In genomic region chr15:99083867-99084557, GRCm38 (mm10) we compare ENCODE assay signal across 15 mouse cellular contexts. TPM values are rescaled to one million over a fixed set of nuclear protein-coding genes. Genes with fewer than 3 reads are reported as not detected.
DNase-seq lines count a peak whose midpoint lies in the region; ATAC-seq lines count a peak whose summit lies in the region.
"Had no signal": no experiment of that assay in that cellular context is flagged by ENCODE, and none has a peak within 500 bp of the region (broad histone marks: within the 10 kb centered on the region; RNA-seq: fewer than 3 reads in every experiment).

No protein-coding gene starts in this region.

- WGBS in hindbrain, embryonic 10.5 days = 6% methylated on average over 11 of the region's 11 CpGs
- WGBS in hindbrain, embryonic 14.5 days = 7% methylated on average over 11 of the region's 11 CpGs
- 5% methylated on average over 10 of the region's 11 CpGs for WGBS in embryonic facial prominence, embryonic 14.5 days
- 7% methylated on average over 11 of the region's 11 CpGs for WGBS in limb, embryonic 10.5 days

- ATAC-seq in hindbrain, embryonic 14.5 days (ENCODE audit: low FRiP score) = no peak
- no peak for ATAC-seq in embryonic facial prominence, embryonic 14.5 days (ENCODE audit: low read depth)

- H3K36me3 ChIP-seq in hindbrain, embryonic 10.5 days = peaks cover 53% of the 10 kb centered on the region
- no peaks in the 10 kb centered on the region for H3K36me3 ChIP-seq in hindbrain, embryonic 14.5 days (replicated peaks; ENCODE audit: control insufficient read depth, insufficient read depth)
- H3K36me3 ChIP-seq in embryonic facial prominence, embryonic 14.5 days (ENCODE audit: control insufficient read depth, insufficient read depth, low read length) = peaks cover 19% of the 10 kb centered on the region
- H3K36me3 ChIP-seq in limb, embryonic 10.5 days = peaks cover 50% of the 10 kb centered on the region

- H3K4me3 ChIP-seq in hindbrain, embryonic 10.5 days = peak overlapping the region; percentile 29
- no peak overlapping the region for H3K4me3 ChIP-seq in hindbrain, embryonic 14.5 days (replicated peaks; ENCODE audit: low read length)
- H3K4me3 ChIP-seq in embryonic facial prominence, embryonic 14.5 days (ENCODE audit: low read depth, low read length) = no peak overlapping the region
- H3K4me3 ChIP-seq in limb, embryonic 10.5 days = peak overlapping the region; percentile 27

- H3K9ac ChIP-seq in hindbrain, embryonic 14.5 days = no peak overlapping the region
- H3K9ac ChIP-seq in embryonic facial prominence, embryonic 14.5 days (ENCODE audit: low read depth, low read length) = no peak overlapping the region

- no peak overlapping the region for H3K27ac ChIP-seq in hindbrain, embryonic 10.5 days
- H3K27ac ChIP-seq in hindbrain, embryonic 14.5 days = no peak overlapping the region
- no peak overlapping the region for H3K27ac ChIP-seq in embryonic facial prominence, embryonic 14.5 days (replicated peaks; ENCODE audit: low read depth, low read length)
- H3K27ac ChIP-seq in limb, embryonic 10.5 days = no peak overlapping the region

- intact Hi-C loops in left cerebral cortex, postnatal 10 days (cut with DNase I) = no loop called here

- peaks cover 68% of the 10 kb centered on the region for H3K27me3 ChIP-seq in hindbrain, embryonic 10.5 days (ENCODE audit: insufficient read depth, poor library complexity, severe bottlenecking)
- H3K27me3 ChIP-seq in hindbrain, embryonic 14.5 days (ENCODE audit: control insufficient read depth, insufficient read depth, low read length) = peaks cover 55% of the 10 kb centered on the region
- H3K27me3 ChIP-seq in embryonic facial prominence, embryonic 14.5 days (replicated peaks; ENCODE audit: control insufficient read depth, insufficient read depth, low read length) = peaks cover 52% of the 10 kb centered on the region
- peaks cover 71% of the 10 kb centered on the region for H3K27me3 ChIP-seq in limb, embryonic 10.5 days (ENCODE audit: low read depth, poor library complexity, severe bottlenecking)
- H3K27me3 ChIP-seq: CH12.LX had no signal

- H3K4me1 ChIP-seq in hindbrain, embryonic 10.5 days (replicated peaks) = peaks cover 33% of the 10 kb centered on the region
- peaks cover 10% of the 10 kb centered on the region; the same call in 1 of the 2 replicates for H3K4me1 ChIP-seq in hindbrain, embryonic 14.5 days (replicated peaks; ENCODE audit: control insufficient read depth, insufficient read depth, low read length)
- H3K4me1 ChIP-seq in embryonic facial prominence, embryonic 14.5 days (ENCODE audit: control insufficient read depth, insufficient read depth, low read length) = no peaks in the 10 kb centered on the region
- H3K4me1 ChIP-seq in limb, embryonic 10.5 days = peaks cover 31% of the 10 kb centered on the region

- no peak for DNase-seq in hindbrain, embryonic 10.5 days (ENCODE audit: low spot score)
- no peak for DNase-seq in hindbrain, embryonic 14.5 days (ENCODE audit: low spot score)
- peak; percentile 32 for DNase-seq in ES-CJ7 (ENCODE audit: low read depth, low spot score)
- no peak for DNase-seq in embryonic facial prominence, embryonic 14.5 days (ENCODE audit: low spot score)
- peak; percentile 55 for DNase-seq in limb, embryonic 10.5 days (ENCODE audit: low spot score)
- no peak for DNase-seq in right cerebral cortex, postnatal 10 days (ENCODE audit: low spot score in 2 of 2)
- DNase-seq in T-cell, adult 2 months (ENCODE audit: low spot score) = no peak
- DNase-seq in left cerebral cortex, postnatal 10 days (ENCODE audit: extremely low spot score in 1 of 2, low spot score in 2 of 2) = no peak

- no peaks in the 10 kb centered on the region for H3K9me3 ChIP-seq in hindbrain, embryonic 10.5 days
- no peaks in the 10 kb centered on the region for H3K9me3 ChIP-seq in hindbrain, embryonic 14.5 days (ENCODE audit: control insufficient read depth, low read length)
- H3K9me3 ChIP-seq in embryonic facial prominence, embryonic 14.5 days (ENCODE audit: control insufficient read depth, low read length) = no peaks in the 10 kb centered on the region
- H3K9me3 ChIP-seq in limb, embryonic 10.5 days (replicated peaks) = no peaks in the 10 kb centered on the region

- no peak overlapping the region; the same call in 1 of the 2 replicates for H3K4me2 ChIP-seq in hindbrain, embryonic 14.5 days (replicated peaks)
- 0 out of 2 replicates have a peak overlapping the region, but pooled peaks have one; percentile 7 for H3K4me2 ChIP-seq in embryonic facial prominence, embryonic 14.5 days (ENCODE audit: low read depth, low read length)

RNA-seq across cellular contexts. Expression of gene C1ql4, which starts 3.6 kb away (rescaled TPM):
- polyA plus RNA-seq in hindbrain, embryonic 10.5 days (2016; fragmentation: Nextera tagmentation; extraction: Ambion mirVana) = 0.78 and 8.7 TPM in 2 replicates
- polyA plus RNA-seq in hindbrain, embryonic 14.5 days (2014; fragmentation: Nextera tagmentation; extraction: Ambion mirVana) = 4.7 and 6.6 TPM in 2 replicates
- 0.11 and 0.13 TPM in 2 replicates for polyA plus RNA-seq in embryonic facial prominence, embryonic 14.5 days (2014; fragmentation: Nextera tagmentation; extraction: Ambion mirVana)
- 0.15 and 0.23 TPM in 2 replicates for polyA plus RNA-seq in limb, embryonic 10.5 days (2016; fragmentation: Nextera tagmentation; extraction: Ambion mirVana)
- total RNA-seq in left cerebral cortex, postnatal 10 days (2021) = not detected
- total RNA-seq: adrenal gland, postnatal 36 days; CH12.LX; gastrocnemius, adult 8-10 months; left cerebral cortex, adult 18-20 months; monocyte, adult 5-6 weeks had no signal
- polyA plus RNA-seq: cortical plate, adult 2 months; spleen, adult 2 months had no signal

RNA-seq across cellular contexts. Expression of gene Dnajc22, which starts 9.0 kb away (rescaled TPM):
- polyA plus RNA-seq in hindbrain, embryonic 10.5 days (2016; fragmentation: Nextera tagmentation; extraction: Ambion mirVana) = 1.9 and 2.2 TPM in 2 replicates
- 0.52 and 1.0 TPM in 2 replicates for polyA plus RNA-seq in hindbrain, embryonic 14.5 days (2014; fragmentation: Nextera tagmentation; extraction: Ambion mirVana)
- 0.38 TPM in 1 of 2 replicates, not detected in the other for polyA plus RNA-seq in embryonic facial prominence, embryonic 14.5 days (2014; fragmentation: Nextera tagmentation; extraction: Ambion mirVana)
- polyA plus RNA-seq in limb, embryonic 10.5 days (2016; fragmentation: Nextera tagmentation; extraction: Ambion mirVana) = 1.4 and 2.1 TPM in 2 replicates
- total RNA-seq in left cerebral cortex, postnatal 10 days (2021) = not detected
- total RNA-seq: left cerebral cortex, adult 18-20 months; monocyte, adult 5-6 weeks had no signal

RNA-seq across cellular contexts. Expression of gene Troap, which starts 9.6 kb away (rescaled TPM):
- 41.6 and 46.8 TPM in 2 replicates for polyA plus RNA-seq in hindbrain, embryonic 10.5 days (2016; fragmentation: Nextera tagmentation; extraction: Ambion mirVana)
- polyA plus RNA-seq in hindbrain, embryonic 14.5 days (2014; fragmentation: Nextera tagmentation; extraction: Ambion mirVana) = 3.7 and 4.0 TPM in 2 replicates
- polyA plus RNA-seq in embryonic facial prominence, embryonic 14.5 days (2014; fragmentation: Nextera tagmentation; extraction: Ambion mirVana) = 15.3 and 24.4 TPM in 2 replicates
- 54.8 and 56.2 TPM in 2 replicates for polyA plus RNA-seq in limb, embryonic 10.5 days (2016; fragmentation: Nextera tagmentation; extraction: Ambion mirVana)
- total RNA-seq in left cerebral cortex, postnatal 10 days (2021) = 1 to 10 TPM; 1.4 to 2.2 TPM
- total RNA-seq: gastrocnemius, adult 8-10 months; left cerebral cortex, adult 18-20 months; monocyte, adult 5-6 weeks had no signal

RNA-seq across cellular contexts. Expression of gene Prph, which starts 29.0 kb away (rescaled TPM):
- polyA plus RNA-seq in hindbrain, embryonic 10.5 days (2016; fragmentation: Nextera tagmentation; extraction: Ambion mirVana) = 9.7 and 14.4 TPM in 2 replicates
- polyA plus RNA-seq in hindbrain, embryonic 14.5 days (2014; fragmentation: Nextera tagmentation; extraction: Ambion mirVana) = 77.9 and 79.5 TPM in 2 replicates
- 66.3 and 71.0 TPM in 2 replicates for polyA plus RNA-seq in embryonic facial prominence, embryonic 14.5 days (2014; fragmentation: Nextera tagmentation; extraction: Ambion mirVana)
- polyA plus RNA-seq in limb, embryonic 10.5 days (2016; fragmentation: Nextera tagmentation; extraction: Ambion mirVana) = 0.16 TPM in 1 of 2 replicates, not detected in the other
- total RNA-seq in left cerebral cortex, postnatal 10 days (2021) = 1 to 10 TPM; 5.5 to 5.9 TPM
- total RNA-seq: monocyte, adult 5-6 weeks had no signal

RNA-seq across cellular contexts. Expression of gene Spats2, which starts 41.7 kb away (rescaled TPM):
- polyA plus RNA-seq in hindbrain, embryonic 10.5 days (2016; fragmentation: Nextera tagmentation; extraction: Ambion mirVana) = 58.4 and 62.6 TPM in 2 replicates
- 33.7 and 33.8 TPM in 2 replicates for polyA plus RNA-seq in hindbrain, embryonic 14.5 days (2014; fragmentation: Nextera tagmentation; extraction: Ambion mirVana)
- polyA plus RNA-seq in embryonic facial prominence, embryonic 14.5 days (2014; fragmentation: Nextera tagmentation; extraction: Ambion mirVana) = 35.5 and 38.9 TPM in 2 replicates
- 60.5 and 64.1 TPM in 2 replicates for polyA plus RNA-seq in limb, embryonic 10.5 days (2016; fragmentation: Nextera tagmentation; extraction: Ambion mirVana)
- 10 to 100 TPM; 34.4 to 36.4 TPM for total RNA-seq in left cerebral cortex, postnatal 10 days (2021)
- total RNA-seq: monocyte, adult 5-6 weeks had no signal

Comparison
In these comparisons a context has a peak if more than half of its experiments do, and no peak if none do; other contexts are left out.
1. H3K4me3 ChIP-seq: peak in hindbrain, embryonic 10.5 days (single experiment) and limb, embryonic 10.5 days (single experiment); none in hindbrain, embryonic 14.5 days (single experiment) and embryonic facial prominence, embryonic 14.5 days (single experiment).
2. DNase-seq: peak in ES-CJ7 (single experiment) and limb, embryonic 10.5 days (single experiment); none in hindbrain, embryonic 10.5 days (single experiment), hindbrain, embryonic 14.5 days (single experiment), embryonic facial prominence, embryonic 14.5 days (single experiment), right cerebral cortex, postnatal 10 days (0 of 2), T-cell, adult 2 months (single experiment) and left cerebral cortex, postnatal 10 days (0 of 2).